Mouse (Mus musculus): Measurements from ENCODE around the gene Cited4.

- TF ChIP-seq CTCF (IDR thresholded peaks at IDR 0.05; ENCODE audit: low read depth), result no peak
- TF ChIP-seq EP300 (optimal IDR thresholded peaks at IDR 0.05), result no peak
Measured at GRCm38 (mm10) chr4:120687282-120687681, 20.9 kb downstream of the Cited4 start.

Data from stomach, postnatal 0 days (tissue).